Mouse (Mus musculus) heart, postnatal 25 days (tissue): ENCODE measurements around the gene Zbtb8a. TPM values are rescaled to one million over a fixed set of nuclear protein-coding genes. Genes with fewer than 3 reads are reported as not detected.
"Not testable (repeated sequence)": the region's sequence is repeated elsewhere in the genome, so short reads cannot be mapped to it uniquely, and the experiment has no call there.

Experiments
- DNase-seq: peaks from one replicate; pipeline ENCODE4 v3.0.0; 2022; ENCODE audit warnings: low spot score
- intact Hi-C: fragments of 180-260 bp; cut with DNase I; formaldehyde crosslinking; loops from one replicate; pipeline ENCODE4 v1.15.1; 2025
- total RNA-seq, 2 experiments: library from RNA; stranded (reverse); gene quantifications; 2 replicates each; pipeline ENCODE4 v1.2.3; 2021

Gene Zbtb8a
- total RNA-seq, 2 experiments from 2014 or later: 3.5 to 3.7 TPM

- DNase-seq: no peak
- intact Hi-C loops: no loop called here
Observed at GRCm38 (mm10) chr4:129381148-129381547, 3.2 kb upstream of the Zbtb8a start.

DNA sequence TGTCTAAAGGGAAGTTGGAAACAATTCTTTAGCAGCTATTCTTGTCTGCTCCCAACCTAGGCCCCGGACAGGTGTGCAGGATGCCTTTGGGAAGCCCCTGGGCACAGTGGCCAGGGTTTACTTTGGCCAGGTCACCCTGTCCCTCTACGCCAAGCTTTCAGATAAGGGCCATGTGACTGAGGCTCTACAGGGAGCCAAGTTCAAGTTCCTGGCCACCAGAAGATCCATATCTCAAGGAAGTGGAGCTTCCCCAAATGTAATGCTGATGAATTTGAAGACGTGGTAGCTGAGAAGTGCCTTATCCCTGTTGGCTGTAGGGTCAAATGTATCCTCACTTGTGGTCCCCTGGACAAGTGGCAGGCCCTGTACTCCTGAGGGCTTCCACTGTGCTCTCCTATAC is 1.9 kb upstream of the Zbtb8a start:
- DNase-seq: no peak

DNA sequence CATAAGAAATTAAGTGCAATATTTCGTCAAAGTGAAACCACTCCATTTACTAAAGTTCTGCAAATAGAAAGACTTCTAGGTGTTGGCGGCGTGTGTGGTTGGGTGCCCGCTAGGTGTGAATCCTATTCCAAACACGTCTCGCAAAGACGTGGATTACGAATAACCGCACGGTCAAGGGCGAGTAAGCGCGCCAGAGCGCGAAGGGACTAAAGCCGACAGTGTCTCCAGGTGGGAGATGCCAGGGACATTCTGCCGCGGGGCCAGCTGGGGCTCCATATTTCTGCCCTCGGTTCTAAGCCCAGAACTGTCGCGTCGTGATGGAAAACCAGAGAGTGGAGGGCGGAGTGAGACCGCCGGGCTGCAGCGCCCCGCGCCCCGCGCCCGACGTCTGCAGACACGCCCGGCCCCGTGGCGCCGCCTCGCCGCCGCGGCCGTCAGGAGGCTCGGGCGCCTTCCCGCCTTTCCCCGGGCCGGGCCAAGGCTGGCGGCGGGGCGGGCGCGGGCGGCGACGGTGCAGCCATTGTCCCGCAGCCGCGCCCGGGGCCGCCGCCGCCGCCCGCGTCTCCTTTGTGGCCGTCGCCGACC is 863 bp downstream of the Zbtb8a start:
- intact Hi-C loops: no loop called here

More for the DNA sequence above, 1.9 kb upstream of the Zbtb8a start:
- intact Hi-C loops: no loop called here

GRCm38 (mm10) chr4:129375821-129376220 is 2.1 kb downstream of the Zbtb8a start:
- DNase-seq: no peak
- intact Hi-C loops: no loop called here

More for the DNA sequence above, 863 bp downstream of the Zbtb8a start:
- peak; percentile 20 for DNase-seq

GRCm38 (mm10) chr4:129375000-129375399 is 2.9 kb downstream of the Zbtb8a start:
- no peak for DNase-seq
- intact Hi-C loops: no loop called here

DNA sequence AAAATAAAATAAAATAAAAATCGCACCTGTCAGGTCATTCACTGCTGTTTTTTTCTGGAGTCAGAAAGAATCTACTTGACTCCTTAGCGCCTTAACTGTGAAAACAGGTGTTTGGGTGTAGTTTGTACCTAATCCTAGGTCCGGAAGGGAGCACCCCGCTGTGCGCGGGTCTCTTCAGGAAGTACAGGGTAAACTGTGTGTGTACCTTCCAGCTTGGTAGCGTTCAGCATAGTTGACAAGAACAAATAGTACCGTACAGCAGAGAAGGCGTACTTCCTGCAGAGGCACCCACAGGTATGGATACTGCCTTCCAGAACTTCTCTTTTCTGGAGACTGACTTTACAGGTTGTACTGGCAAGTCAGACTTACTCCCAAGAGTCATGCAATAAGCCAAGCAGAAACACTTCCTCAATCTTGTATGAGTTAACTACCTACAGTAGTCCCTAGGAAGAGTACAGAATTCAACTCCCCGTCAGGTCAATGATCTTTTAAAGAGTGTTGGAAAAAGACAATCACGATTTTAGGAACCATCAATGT is 3.6 kb downstream of the Zbtb8a start:
- intact Hi-C loops: no loop called here
- DNase-seq: no peak

DNA sequence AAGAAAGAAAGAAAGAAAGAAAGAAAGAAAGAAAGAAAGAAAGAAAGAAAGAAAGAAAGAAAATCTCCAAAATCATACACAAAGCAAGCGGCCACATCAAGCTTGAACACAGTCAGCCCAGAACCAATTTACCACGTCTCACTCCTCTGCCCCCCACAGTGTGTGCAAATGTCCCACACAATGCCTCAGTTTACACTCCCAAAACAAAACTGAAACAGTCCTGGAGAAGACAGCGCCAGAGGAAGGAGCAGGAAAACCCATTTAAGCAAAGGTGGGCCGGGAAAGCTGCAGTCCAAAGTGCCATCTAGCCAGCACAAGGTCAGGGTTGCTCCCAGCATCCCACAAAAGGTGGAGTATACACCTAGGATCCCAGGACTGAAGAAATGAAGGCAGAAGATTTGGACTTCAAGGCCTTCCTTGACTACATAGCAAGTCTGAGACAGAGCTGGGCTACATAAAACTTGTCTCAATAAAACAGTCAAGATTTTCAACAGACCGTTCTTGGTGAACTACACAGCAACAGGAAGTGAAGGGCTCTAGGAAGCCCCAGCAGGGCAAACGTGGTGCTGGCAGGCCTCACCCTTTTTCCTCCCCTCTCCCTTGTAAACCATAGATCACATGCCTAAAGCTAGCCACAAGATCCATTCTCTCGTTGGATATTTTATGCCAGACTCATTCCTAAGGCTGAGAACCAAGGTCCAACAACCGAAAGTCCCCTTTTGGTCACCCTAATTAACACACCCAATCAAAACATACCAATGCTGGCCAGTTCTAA is 4.5 kb downstream of the Zbtb8a start:
- no peak for DNase-seq
- intact Hi-C loops: no loop called here

GRCm38 (mm10) chr4:129371391-129371790 is 6.5 kb downstream of the Zbtb8a start:
- intact Hi-C loops: no loop called here
- DNase-seq: no peak

- DNase-seq: no peak
- intact Hi-C loops: no loop called here
Observed at GRCm38 (mm10) chr4:129365224-129365623, 12.7 kb downstream of the Zbtb8a start.

- intact Hi-C loops: no loop called here
- DNase-seq: no peak
Observed at GRCm38 (mm10) chr4:129364379-129364778, 13.5 kb downstream of the Zbtb8a start.

DNA sequence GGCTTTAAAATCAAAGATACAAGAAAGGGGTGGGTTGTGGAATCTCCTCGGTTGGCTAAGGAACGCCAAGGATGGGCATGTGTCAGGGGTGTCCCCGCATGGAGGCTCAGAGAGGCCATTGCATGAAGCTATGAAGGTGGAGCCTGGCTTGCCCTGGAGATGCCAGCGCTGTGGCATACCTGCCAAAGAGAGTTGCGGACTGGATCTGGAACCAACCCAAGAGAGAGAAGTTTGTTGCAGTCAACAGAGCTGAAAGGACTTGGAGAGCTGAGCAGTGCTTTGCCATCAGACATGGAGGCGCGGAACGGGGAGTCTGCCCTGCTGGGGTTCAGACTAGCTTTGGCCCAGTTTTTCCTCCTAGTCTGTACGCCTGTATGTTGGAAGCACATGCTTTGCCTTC is 14.5 kb downstream of the Zbtb8a start:
- DNase-seq: no peak
- intact Hi-C loops: no loop called here

- no peak for DNase-seq
- intact Hi-C loops: no loop called here
Observed at GRCm38 (mm10) chr4:129362771-129363170, 15.1 kb downstream of the Zbtb8a start.

GRCm38 (mm10) chr4:129362238-129362637 is 15.7 kb downstream of the Zbtb8a start:
- intact Hi-C loops, DNase-seq: not testable (repeated sequence)

DNA sequence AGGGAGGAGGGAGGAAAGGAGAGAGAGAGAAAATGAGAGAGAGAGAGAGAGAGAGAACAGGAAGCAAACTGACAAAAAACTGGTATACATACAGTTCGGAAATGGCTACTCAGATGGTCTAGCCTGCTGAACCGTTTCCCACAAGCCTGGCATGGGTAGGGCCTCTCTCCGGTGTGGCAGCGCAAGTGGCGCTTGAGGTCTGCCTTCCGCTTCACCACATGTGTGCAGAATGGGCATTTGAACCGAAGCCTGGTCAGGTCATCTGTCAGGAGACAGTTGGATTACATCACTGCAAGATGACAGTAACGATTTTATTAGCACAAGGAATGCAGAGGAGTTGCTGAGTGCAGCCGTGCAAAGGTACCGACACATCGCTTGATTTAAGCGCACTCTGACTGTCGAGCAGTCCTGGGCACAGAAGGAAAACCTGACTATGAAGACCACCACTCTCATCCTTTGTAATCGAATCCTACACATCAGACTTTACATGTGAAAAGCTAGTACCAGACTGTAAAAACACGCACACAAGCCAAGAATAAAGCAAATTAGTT is 20.2 kb downstream of the Zbtb8a start:
- intact Hi-C loops: no loop called here
- DNase-seq: no peak

DNA sequence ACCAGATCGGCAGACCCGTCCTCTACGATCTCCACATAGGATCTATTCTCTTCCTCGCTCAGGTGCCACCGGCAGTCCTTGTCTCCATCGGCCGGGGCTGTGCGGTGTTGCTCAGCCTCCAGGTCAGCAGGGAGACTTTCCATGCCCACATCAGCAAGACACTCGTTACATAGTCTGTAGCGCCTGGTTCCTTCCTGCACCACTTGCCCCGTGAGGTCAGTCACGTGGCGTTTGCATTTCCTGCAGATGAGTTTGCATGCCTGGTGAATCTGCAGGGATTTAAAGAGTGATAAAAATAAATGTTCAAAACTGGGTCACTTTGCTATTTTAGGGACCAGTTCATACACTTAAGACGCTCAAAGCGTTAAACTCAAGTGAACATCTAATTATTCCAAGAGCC is 23.7 kb downstream of the Zbtb8a start:
- intact Hi-C loops: loop anchor here (5.0 kb wide), 1 partner anchor 53 kb away; no protein-coding TSS in a partner anchor
- DNase-seq: no peak

GRCm38 (mm10) chr4:129353176-129353575 is 24.7 kb downstream of the Zbtb8a start:
- no peak for DNase-seq
- intact Hi-C loops: loop anchor here (5.0 kb wide), 1 partner anchor 54 kb away; no protein-coding TSS in a partner anchor

- no peak for DNase-seq
- intact Hi-C loops: loop anchor here (5.0 kb wide), 1 partner anchor 56 kb away; no protein-coding TSS in a partner anchor
Observed at GRCm38 (mm10) chr4:129351111-129351510, 26.8 kb downstream of the Zbtb8a start.

DNA sequence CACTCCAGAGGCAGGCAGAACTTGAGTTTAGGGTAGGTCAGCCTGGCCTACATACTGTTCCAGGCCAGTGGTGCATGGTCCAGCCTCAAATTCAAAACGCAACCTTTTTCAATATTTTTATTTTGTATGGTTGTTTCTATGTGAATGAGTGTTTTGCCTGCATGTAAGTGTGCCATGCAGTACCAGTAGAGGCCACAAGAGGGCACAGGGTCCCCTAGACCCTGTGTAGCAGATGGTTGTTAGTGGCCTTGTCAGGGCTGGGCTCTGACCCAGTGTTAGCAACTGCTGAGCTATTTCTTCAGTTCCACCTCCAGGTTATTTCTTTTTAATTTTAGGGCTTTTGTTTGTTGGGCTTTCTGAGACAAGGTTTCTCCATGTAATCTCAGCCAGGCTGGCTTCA is 27.3 kb downstream of the Zbtb8a start:
- DNase-seq: peak; percentile 39
- intact Hi-C loops: loop anchor here (1.0 to 5.0 kb wide), 2 partner anchors 57 to 105 kb away; no protein-coding TSS in a partner anchor

DNA sequence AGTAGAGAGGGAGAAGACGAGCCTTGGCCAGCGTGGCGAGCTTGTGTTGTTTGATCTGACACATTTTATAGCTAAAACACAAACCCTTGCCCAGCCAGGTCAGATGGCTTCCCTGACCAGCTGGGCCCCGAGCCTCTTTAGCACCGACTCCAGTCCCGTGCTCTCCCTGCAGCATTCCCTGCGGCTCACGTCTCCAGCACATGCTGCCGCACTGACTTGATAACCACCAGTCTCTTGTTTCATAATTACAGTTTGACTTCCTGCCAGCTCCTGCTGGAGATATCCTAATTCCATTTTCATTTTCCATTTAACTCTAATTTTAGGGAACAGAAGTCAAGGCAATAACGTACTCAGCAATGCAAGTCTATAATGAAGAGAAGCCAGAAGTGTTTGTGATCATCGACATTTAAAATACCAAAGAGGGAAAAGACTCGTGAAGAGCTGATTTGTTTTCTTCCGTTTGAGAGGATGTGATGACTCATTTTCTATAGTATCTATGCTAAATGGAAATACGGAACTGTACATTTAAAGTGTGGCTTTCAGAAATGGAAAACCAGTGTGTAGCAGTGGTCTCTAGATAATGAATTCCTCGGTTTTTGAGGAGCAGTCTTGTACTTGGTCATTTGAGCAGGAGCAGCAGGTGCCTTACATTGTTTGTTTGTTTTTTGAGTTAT is 31.3 kb downstream of the Zbtb8a start:
- intact Hi-C loops: no loop called here
- no peak for DNase-seq

- intact Hi-C loops: no loop called here
- DNase-seq: no peak
Observed at GRCm38 (mm10) chr4:129342705-129343104, 35.2 kb downstream of the Zbtb8a start.
